Mouse (Mus musculus) hindbrain, embryonic 13.5 days (tissue): ENCODE data around the gene Ephb4. TPM values are rescaled to one million over a fixed set of nuclear protein-coding genes. Genes with fewer than 3 reads are reported as not detected.

Source experiments
- ATAC-seq: fragments of 200-750 bp; cut with Nextera tagmentation; 2 replicates; pipeline ENCODE4 v1.8.0; 2017; ENCODE audit warnings: moderate TSS enrichment; ENCODE audit not compliant: low FRiP score
- H3K27ac ChIP-seq: fragments of 300-500 bp; sonication (generic); 2 replicates; pipeline ENCODE4 v1.5.1; 2015; ENCODE audit warnings: inconsistent platforms, mild to moderate bottlenecking, moderate library complexity
- H3K27me3 ChIP-seq: fragments of 300-500 bp; sonication (generic); 2 replicates; pipeline ENCODE4 v1.6.1; 2015; ENCODE audit warnings: mild to moderate bottlenecking, inconsistent platforms
- H3K36me3 ChIP-seq: fragments of 300-500 bp; sonication (generic); 2 replicates; pipeline ENCODE4 v1.6.1; 2015; ENCODE audit warnings: mild to moderate bottlenecking, inconsistent platforms
- H3K4me1 ChIP-seq: fragments of 300-500 bp; sonication (generic); replicated peaks from 2 replicates; pipeline ENCODE4 v1.6.1; 2015; ENCODE audit warnings: inconsistent platforms
- H3K4me2 ChIP-seq: fragments of 300-500 bp; sonication (generic); 2 replicates; pipeline ENCODE4 v1.6.1; 2015; ENCODE audit warnings: inconsistent platforms, mild to moderate bottlenecking, moderate library complexity
- H3K4me3 ChIP-seq: fragments of 300-500 bp; sonication (generic); 2 replicates; pipeline ENCODE4 v1.5.1; 2015; ENCODE audit warnings: mild to moderate bottlenecking, inconsistent platforms
- H3K9ac ChIP-seq: fragments of 300-500 bp; sonication (generic); 2 replicates; pipeline ENCODE4 v1.6.1; 2015; ENCODE audit warnings: mild to moderate bottlenecking, inconsistent platforms
- H3K9me3 ChIP-seq: fragments of 300-500 bp; sonication (generic); 2 replicates; pipeline ENCODE4 v1.6.1; 2016; ENCODE audit warnings: inconsistent platforms
- WGBS: fragments of 180-500 bp; shearing (Covaris S2); methylation state at CpG from one replicate; pipeline ENCODE4 v1.1.7; 2015; 5-methylcytosine and 5-hydroxymethylcytosine counted together
- polyA plus RNA-seq: library from polyadenylated mRNA; unstranded; fragments of >200 nt; fragmentation: Nextera tagmentation; extraction: Ambion mirVana; gene quantifications from 2 replicates; pipeline ENCODE4 v1.2.1, GENCODE M21; 2015

Ephb4 gene
- polyA plus RNA-seq = 9.2 and 9.4 TPM in 2 replicates

DNA sequence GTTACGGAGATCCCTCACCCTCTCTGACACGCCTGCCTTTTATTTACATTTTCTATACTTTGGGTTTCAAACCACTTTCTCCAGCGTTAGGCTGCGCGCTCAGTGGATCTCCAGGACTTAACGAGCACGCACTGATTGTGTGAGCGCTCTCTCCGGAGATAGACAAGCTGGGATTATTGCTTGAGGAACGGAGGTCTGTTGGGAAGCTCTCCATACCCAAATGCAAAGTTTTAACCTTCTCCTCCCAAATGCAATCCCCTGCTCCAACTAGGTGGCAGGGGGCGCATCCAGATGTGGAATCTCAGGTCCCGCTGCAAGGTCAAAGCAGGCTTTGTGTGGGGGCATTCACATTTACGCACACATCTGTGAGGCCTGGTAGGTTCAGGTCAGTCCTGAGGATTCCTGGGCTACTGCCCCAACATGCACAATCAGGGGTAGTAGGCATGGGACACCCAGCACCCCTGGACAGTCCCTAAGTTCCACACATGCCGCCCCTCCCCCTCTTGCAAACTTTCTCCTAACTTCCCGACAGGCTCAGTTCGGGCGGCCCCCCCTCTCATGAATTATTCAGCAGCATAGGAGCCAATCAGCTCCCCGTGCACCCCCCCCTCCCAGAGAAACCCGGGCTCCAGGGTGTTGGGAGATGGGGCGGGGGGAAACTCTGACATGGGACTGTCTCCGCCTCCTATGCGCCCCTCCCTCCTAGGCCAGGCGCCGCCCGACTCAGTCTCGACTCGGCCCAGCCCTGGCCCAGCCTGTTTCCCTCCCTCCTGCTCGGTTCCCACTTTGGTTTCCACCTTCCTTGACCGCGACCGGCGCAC, at the start of gene Ephb4:
TSS of gene Ephb4 (plus strand) at position 726 of the 821 bp plus-strand sequence.
- Histone ChIP-seq H3K27ac (peak within 1 kb of the TSS; percentile 78), H3K9ac (peak within 1 kb of the TSS; percentile 78), H3K4me2 (peak within 1 kb of the TSS; percentile 94), H3K36me3 (peaks cover under 1% of the 10 kb centered on the region; the same call in 1 of the 2 replicates), H3K4me3 (peak within 1 kb of the TSS; percentile 55), H3K27me3 (peaks cover 40% of the 10 kb centered on the region), H3K9me3 (no peaks in the 10 kb centered on the region), H3K4me1 (peaks cover 43% of the 10 kb centered on the region)
- under 1% methylated on average over 32 of the region's 32 CpGs for WGBS
- peak; percentile 91 for ATAC-seq

- no peak overlapping the region for H3K27ac ChIP-seq
- 0 out of 2 replicates have a peak, but pooled peaks have one; percentile 22 for ATAC-seq
- H3K36me3 ChIP-seq = peaks cover 84% of the 10 kb centered on the region
- no peaks in the 10 kb centered on the region for H3K27me3 ChIP-seq
- H3K4me2 ChIP-seq = no peak overlapping the region
- H3K4me1 ChIP-seq = peaks cover 29% of the 10 kb centered on the region
- H3K9ac ChIP-seq = peak overlapping the region; percentile 46; the same call in 1 of the 2 replicates
- H3K4me3 ChIP-seq = no peak overlapping the region
- WGBS = 70% methylated on average over 21 of the region's 21 CpGs
- H3K9me3 ChIP-seq = no peaks in the 10 kb centered on the region
These were observed 48.7 kb upstream of the Ephb4 start for GRCm38 (mm10) chr5:137301253-137301652.

DNA sequence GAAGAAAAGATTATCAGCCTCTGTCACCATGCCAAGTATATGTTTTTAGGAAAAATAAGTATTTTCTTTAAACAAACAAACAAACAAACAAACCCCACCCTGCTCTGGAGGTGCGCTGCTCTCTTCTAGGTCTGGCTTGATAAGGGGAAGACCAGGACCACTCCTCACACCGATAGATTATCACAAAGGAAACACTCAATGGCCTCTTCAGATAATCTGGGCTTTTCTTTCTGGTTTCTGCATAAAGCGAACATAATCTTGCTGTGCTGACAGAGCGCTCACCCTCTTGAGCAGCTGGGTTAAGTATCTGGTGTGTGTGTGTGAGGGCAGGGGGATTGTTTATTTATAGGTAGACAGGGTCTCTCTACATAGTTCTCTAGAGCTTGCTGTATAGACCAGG, 46.3 kb upstream of the Ephb4 start:
- peaks cover 62% of the 10 kb centered on the region for H3K36me3 ChIP-seq
- H3K4me3 ChIP-seq = no peak overlapping the region
- WGBS = 94% methylated on average over 4 of the region's 4 CpGs
- H3K9me3 ChIP-seq = no peaks in the 10 kb centered on the region
- H3K9ac ChIP-seq = no peak overlapping the region
- no peak overlapping the region for H3K4me2 ChIP-seq
- no peaks in the 10 kb centered on the region for H3K27me3 ChIP-seq
- no peak for ATAC-seq
- H3K4me1 ChIP-seq = peaks cover 42% of the 10 kb centered on the region
- no peak overlapping the region for H3K27ac ChIP-seq

- H3K27me3 ChIP-seq = no peaks in the 10 kb centered on the region
- 87% methylated on average over 3 of the region's 3 CpGs for WGBS
- no peak for ATAC-seq
- peaks cover 62% of the 10 kb centered on the region for H3K36me3 ChIP-seq
- peaks cover 42% of the 10 kb centered on the region for H3K4me1 ChIP-seq
- peak overlapping the region; percentile 70 for H3K4me2 ChIP-seq
- H3K9ac ChIP-seq = peak overlapping the region; percentile 99; the same call in 1 of the 2 replicates
- no peak overlapping the region for H3K4me3 ChIP-seq
- no peaks in the 10 kb centered on the region for H3K9me3 ChIP-seq
- H3K27ac ChIP-seq = no peak overlapping the region
These were observed 45.7 kb upstream of the Ephb4 start for GRCm38 (mm10) chr5:137304165-137304564.

DNA sequence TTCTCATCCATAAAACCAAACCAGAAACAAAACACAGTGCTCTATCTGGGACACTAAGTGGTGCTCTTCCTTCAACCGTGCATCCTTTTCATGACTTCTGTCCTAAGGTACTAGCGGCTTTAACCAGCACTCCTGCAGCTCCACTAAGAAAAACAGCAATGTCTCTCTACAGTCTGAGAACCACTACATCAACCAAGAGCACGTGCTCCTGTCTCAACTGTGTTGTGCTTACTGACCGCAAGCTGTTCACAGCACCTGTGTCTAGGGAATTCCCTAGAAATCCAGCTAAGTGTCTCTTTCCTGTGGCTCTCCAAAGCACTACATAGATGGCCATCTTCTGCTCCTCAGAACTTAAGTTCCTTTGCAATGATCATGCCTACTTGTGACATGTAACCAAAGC, 45.1 kb upstream of the Ephb4 start:
- no peak for ATAC-seq
- peak overlapping the region; percentile 93 for H3K4me3 ChIP-seq
- H3K9me3 ChIP-seq = no peaks in the 10 kb centered on the region
- peak overlapping the region; percentile 70 for H3K4me2 ChIP-seq
- peak overlapping the region; percentile 99 for H3K9ac ChIP-seq
- peaks cover 62% of the 10 kb centered on the region for H3K36me3 ChIP-seq
- 46% methylated on average over 4 of the region's 4 CpGs for WGBS
- peaks cover 42% of the 10 kb centered on the region for H3K4me1 ChIP-seq
- H3K27me3 ChIP-seq = no peaks in the 10 kb centered on the region
- H3K27ac ChIP-seq = no peak overlapping the region

GRCm38 (mm10) chr5:137305822-137306221, 44.1 kb upstream of the Ephb4 start:
- Histone ChIP-seq H3K4me2 (peak overlapping the region; percentile 70), H3K4me1 (peaks cover 42% of the 10 kb centered on the region), H3K9ac (peak overlapping the region; percentile 99), H3K4me3 (peak overlapping the region; percentile 93), H3K36me3 (peaks cover 62% of the 10 kb centered on the region), H3K27ac (no peak overlapping the region), H3K9me3 (no peaks in the 10 kb centered on the region), H3K27me3 (no peaks in the 10 kb centered on the region)
- no peak for ATAC-seq
- WGBS = 64% methylated on average over 3 of the region's 3 CpGs

DNA sequence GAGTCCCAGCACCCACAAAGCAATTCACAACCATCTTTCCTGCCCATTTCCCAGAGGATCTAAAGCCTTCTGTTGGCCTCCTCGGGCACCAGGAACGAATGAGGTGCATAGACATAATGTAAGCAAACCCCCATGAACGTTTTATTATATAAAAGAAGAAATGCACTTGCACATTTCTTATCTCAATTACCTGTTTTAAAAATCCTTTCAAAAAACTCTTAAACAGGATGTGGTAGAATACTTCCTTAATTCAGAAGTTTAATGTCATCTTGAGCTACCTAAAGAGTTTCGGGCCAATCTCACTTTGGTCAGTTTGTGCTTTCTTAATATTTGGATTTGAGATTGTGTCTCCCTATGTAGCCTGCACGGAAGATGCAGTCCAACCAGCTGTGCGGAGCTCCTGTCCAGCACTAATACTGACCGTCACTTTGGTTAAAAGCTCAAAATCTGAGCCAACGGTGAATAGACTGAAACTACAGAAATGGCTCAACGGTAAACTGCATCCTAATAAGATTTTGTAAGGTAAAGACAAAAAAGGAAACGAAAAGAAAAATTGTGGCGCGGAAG, 43.4 kb upstream of the Ephb4 start:
- H3K27ac ChIP-seq = peak overlapping the region; percentile 98
- no peaks in the 10 kb centered on the region for H3K27me3 ChIP-seq
- ATAC-seq = no peak
- H3K4me1 ChIP-seq = peaks cover 42% of the 10 kb centered on the region
- WGBS = 13% methylated on average over 12 of the region's 12 CpGs
- H3K36me3 ChIP-seq = peaks cover 56% of the 10 kb centered on the region
- no peaks in the 10 kb centered on the region for H3K9me3 ChIP-seq
- H3K4me2 ChIP-seq = peak overlapping the region; percentile 70
- H3K9ac ChIP-seq = peak overlapping the region; percentile 99
- H3K4me3 ChIP-seq = peak overlapping the region; percentile 93

DNA sequence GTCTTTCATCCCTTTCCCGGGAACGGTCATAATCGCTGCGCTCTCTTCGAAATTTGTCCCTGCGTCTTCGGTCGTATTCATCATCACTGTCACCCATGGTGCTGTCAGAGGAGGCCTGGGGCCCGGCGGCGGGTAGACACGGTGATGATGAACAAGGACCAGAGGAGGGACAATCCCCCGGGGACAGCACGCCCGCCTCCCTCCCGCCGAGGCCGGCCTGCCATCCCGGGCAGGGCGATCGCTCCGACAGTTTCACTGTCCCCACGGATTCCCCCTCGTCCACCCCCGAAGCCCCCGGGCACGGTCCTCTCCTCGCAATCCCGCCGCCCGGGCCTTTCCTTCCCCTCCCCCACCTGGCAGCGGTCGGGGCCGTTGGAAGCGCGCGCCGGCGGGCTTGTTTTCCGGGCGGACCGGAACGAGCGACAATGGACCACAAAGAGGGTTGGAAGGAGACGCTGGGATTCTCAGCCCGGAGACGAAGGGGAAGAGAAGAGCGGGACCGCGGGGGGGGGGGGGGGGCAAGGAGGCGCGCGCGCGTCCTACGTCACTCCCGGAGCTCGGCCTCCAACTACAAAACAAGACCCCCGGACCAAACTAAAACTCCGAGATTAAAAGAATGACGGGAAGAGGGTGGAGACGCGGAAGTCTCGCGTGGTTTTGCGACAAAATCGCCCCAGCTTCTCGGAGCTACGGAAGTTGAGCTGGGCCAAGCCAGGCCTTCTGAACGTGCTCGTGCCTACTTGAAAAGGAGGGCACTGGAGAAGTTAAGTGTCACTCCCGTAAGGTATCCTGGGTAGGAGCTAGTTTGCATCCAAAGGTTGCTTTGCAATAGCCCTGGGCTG, 42.6 kb upstream of the Ephb4 start, which contains the start of gene Srrt:
TSS of gene Srrt (minus strand) at position 604 of the 842 bp plus-strand sequence.
- Histone ChIP-seq H3K4me1 (peaks cover 46% of the 10 kb centered on the region), H3K36me3 (peaks cover 51% of the 10 kb centered on the region), H3K27me3 (no peaks in the 10 kb centered on the region), H3K9ac (peak within 1 kb of the TSS; percentile 99), H3K4me3 (peak within 1 kb of the TSS; percentile 93), H3K9me3 (no peaks in the 10 kb centered on the region), H3K27ac (peak within 1 kb of the TSS; percentile 98), H3K4me2 (peak within 1 kb of the TSS; percentile 70)
- under 1% methylated on average over 62 of the region's 72 CpGs for WGBS
- peak; percentile 83 for ATAC-seq

DNA sequence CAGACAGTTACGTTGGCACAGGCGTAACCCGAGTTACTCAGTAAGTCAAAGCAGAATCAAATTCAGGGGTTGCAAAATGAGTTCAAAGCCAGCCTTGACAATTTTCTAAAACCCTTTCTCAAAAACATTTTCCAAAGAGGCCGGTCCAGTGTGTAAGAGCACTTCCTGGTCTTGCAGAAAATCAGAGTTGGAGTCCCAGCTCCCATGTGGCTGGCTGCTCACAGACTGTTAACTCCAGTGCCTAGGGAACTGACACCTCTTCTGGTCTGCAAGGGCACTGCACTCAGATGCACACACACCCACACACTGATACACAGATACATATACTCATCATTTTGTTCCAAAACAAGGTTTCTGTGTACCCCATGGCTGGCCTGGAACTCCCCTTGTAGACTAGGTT, 41.6 kb upstream of the Ephb4 start:
- Histone ChIP-seq H3K4me2 (peak overlapping the region; percentile 70), H3K4me3 (peak overlapping the region; percentile 93), H3K27me3 (no peaks in the 10 kb centered on the region), H3K4me1 (peaks cover 56% of the 10 kb centered on the region), H3K9ac (peak overlapping the region; percentile 99), H3K9me3 (no peaks in the 10 kb centered on the region), H3K27ac (peak overlapping the region; percentile 98), H3K36me3 (peaks cover 40% of the 10 kb centered on the region)
- no peak for ATAC-seq
- 95% methylated on average over 4 of the region's 4 CpGs for WGBS

DNA sequence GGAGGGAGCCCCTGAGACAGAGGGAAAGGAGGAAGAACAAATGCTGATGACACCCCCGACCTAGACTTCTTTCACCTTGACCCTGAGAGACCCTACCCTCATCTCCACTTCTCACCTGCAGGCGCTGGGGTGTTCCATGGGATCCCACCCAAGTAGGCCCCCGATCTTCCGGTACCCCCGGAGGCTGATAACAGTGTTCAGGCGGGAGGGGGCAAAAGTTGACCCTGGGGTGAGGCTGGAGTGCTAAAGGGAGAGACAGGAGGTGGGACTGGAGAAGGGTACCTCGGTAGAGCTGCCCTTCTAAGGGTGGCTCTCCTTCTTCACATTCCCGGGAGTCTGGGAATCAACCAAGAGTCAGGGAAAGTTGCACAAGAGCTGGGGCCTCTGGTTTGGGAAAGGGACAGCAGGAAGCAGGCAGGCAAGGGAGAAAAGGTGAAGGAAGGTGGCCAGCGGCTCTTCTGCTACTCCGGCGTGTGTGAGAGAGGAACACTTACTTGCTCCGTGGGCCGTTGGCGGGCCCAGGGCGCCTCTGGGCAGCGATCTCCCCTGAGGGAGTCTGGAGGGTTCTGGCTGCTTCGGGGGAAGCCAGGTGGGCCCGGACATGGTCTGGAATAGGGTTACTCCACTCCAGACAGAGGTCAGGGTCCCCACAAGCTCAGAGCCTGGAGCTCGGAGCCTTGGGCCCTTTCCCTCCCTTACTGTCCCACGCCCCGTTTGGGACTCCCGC, 36.3 kb upstream of the Ephb4 start:
- Histone ChIP-seq H3K9me3 (no peaks in the 10 kb centered on the region), H3K27me3 (peaks cover 11% of the 10 kb centered on the region; the same call in 1 of the 2 replicates), H3K36me3 (peaks cover 54% of the 10 kb centered on the region), H3K4me1 (peaks cover 36% of the 10 kb centered on the region), H3K4me3 (peak overlapping the region; percentile 41), H3K27ac (peak overlapping the region; percentile 13), H3K4me2 (peak overlapping the region; percentile 60), H3K9ac (peak overlapping the region; percentile 72)
- ATAC-seq = peak; percentile 57
- 3% methylated on average over 22 of the region's 22 CpGs for WGBS
